22 mouse cellular contexts compared by ENCODE assay signal in genomic region chr1:74292331-74293020, GRCm38 (mm10). TPM values are rescaled to one million over a fixed set of nuclear protein-coding genes. Genes with fewer than 3 reads are reported as not detected.
DNase-seq lines count a peak whose midpoint lies in the region; ATAC-seq and TF ChIP-seq lines count a peak whose summit lies in the region.
"Had no signal": no experiment of that assay in that cellular context is flagged by ENCODE, and none has a peak within 500 bp of the region (broad histone marks: within the 10 kb centered on the region; RNA-seq: fewer than 3 reads in every experiment).

No protein-coding gene starts in this region.

- H3K4me1 ChIP-seq in hindbrain, postnatal 0 days (ENCODE audit: insufficient read depth, low read length), result peaks cover 28% of the 10 kb centered on the region
- H3K4me1 ChIP-seq in hindbrain, embryonic 12.5 days, result peaks cover 22% of the 10 kb centered on the region
- H3K4me1 ChIP-seq in liver, embryonic 13.5 days (replicated peaks), result peaks cover 76% of the 10 kb centered on the region
- peaks cover 29% of the 10 kb centered on the region for H3K4me1 ChIP-seq in stomach, postnatal 0 days (replicated peaks; ENCODE audit: control insufficient read depth, insufficient read depth)
- H3K4me1 ChIP-seq in midbrain, embryonic 13.5 days (replicated peaks), result peaks cover 21% of the 10 kb centered on the region

- no peak overlapping the region for H3K4me3 ChIP-seq in hindbrain, postnatal 0 days (ENCODE audit: low read length)
- H3K4me3 ChIP-seq in hindbrain, embryonic 12.5 days, result no peak overlapping the region
- no peak overlapping the region for H3K4me3 ChIP-seq in liver, embryonic 13.5 days (replicated peaks)
- no peak overlapping the region for H3K4me3 ChIP-seq in stomach, postnatal 0 days (ENCODE audit: low read depth, low read length)
- H3K4me3 ChIP-seq in midbrain, embryonic 13.5 days (replicated peaks), result no peak overlapping the region
- H3K4me3 ChIP-seq: intestine, embryonic 15.5 days; limb, embryonic 10.5 days had no signal

- H3K4me2 ChIP-seq in hindbrain, postnatal 0 days (ENCODE audit: low read depth, low read length), result no peak overlapping the region
- no peak overlapping the region for H3K4me2 ChIP-seq in hindbrain, embryonic 12.5 days (replicated peaks)
- no peak overlapping the region for H3K4me2 ChIP-seq in liver, embryonic 13.5 days
- H3K4me2 ChIP-seq in stomach, postnatal 0 days (replicated peaks; ENCODE audit: low read depth), result no peak overlapping the region
- no peak overlapping the region for H3K4me2 ChIP-seq in midbrain, embryonic 13.5 days (replicated peaks)
- H3K4me2 ChIP-seq: hindbrain, embryonic 14.5 days; intestine, embryonic 15.5 days had no signal

- 79% methylated on average over 11 of the region's 11 CpGs for WGBS in hindbrain, postnatal 0 days
- WGBS in hindbrain, embryonic 12.5 days, result 87% methylated on average over 11 of the region's 11 CpGs
- 80% methylated on average over 11 of the region's 11 CpGs for WGBS in liver, embryonic 13.5 days (ENCODE audit: insufficient replicate concordance)
- 82% methylated on average over 11 of the region's 11 CpGs for WGBS in stomach, postnatal 0 days
- WGBS in midbrain, embryonic 13.5 days, result 88% methylated on average over 11 of the region's 11 CpGs

- peaks cover 7% of the 10 kb centered on the region for H3K36me3 ChIP-seq in hindbrain, postnatal 0 days (ENCODE audit: insufficient read depth, low read length)
- H3K36me3 ChIP-seq in hindbrain, embryonic 12.5 days, result peaks cover 36% of the 10 kb centered on the region
- peaks cover 58% of the 10 kb centered on the region for H3K36me3 ChIP-seq in liver, embryonic 13.5 days
- peaks cover 23% of the 10 kb centered on the region for H3K36me3 ChIP-seq in stomach, postnatal 0 days (ENCODE audit: control insufficient read depth, insufficient read depth, low read length)
- H3K36me3 ChIP-seq in midbrain, embryonic 13.5 days, result peaks cover 33% of the 10 kb centered on the region

- DNase-seq in cerebellum, adult 9-11 months, result peak; percentile 19
- no peak for DNase-seq in cerebellum, adult 11-12 months
- no peak for DNase-seq in hindbrain, postnatal 0 days (ENCODE audit: low spot score)
- no peak for DNase-seq in liver, embryonic 13.5 days
- no peak for DNase-seq in liver
- no peak for DNase-seq in stomach, postnatal 0 days (ENCODE audit: low spot score)
- DNase-seq: adrenal gland, adult 2 months; gastrocnemius, postnatal 10 days; heart, adult 18-20 months; heart, postnatal 10 days; kidney, postnatal 14 days; retina, postnatal 1 day; thymus, postnatal 14 days had no signal

- ATAC-seq in hindbrain, postnatal 0 days, result no peak
- no peak for ATAC-seq in hindbrain, embryonic 12.5 days (ENCODE audit: low FRiP score)
- ATAC-seq in liver, embryonic 13.5 days (ENCODE audit: low read depth), result no peak
- ATAC-seq in stomach, postnatal 0 days (ENCODE audit: low FRiP score, low TSS enrichment), result no peak
- no peak for ATAC-seq in midbrain, embryonic 13.5 days
- ATAC-seq: forebrain, postnatal 0 days; intestine, embryonic 15.5 days; midbrain, embryonic 16.5 days had no signal

- H3K27ac ChIP-seq in hindbrain, postnatal 0 days, result no peak overlapping the region
- H3K27ac ChIP-seq in hindbrain, embryonic 12.5 days, result no peak overlapping the region
- peak overlapping the region; percentile 15; the same call in 1 of the 2 replicates for H3K27ac ChIP-seq in liver, embryonic 13.5 days
- peak overlapping the region; percentile 8 for H3K27ac ChIP-seq in stomach, postnatal 0 days (replicated peaks)
- H3K27ac ChIP-seq in midbrain, embryonic 13.5 days, result no peak overlapping the region
- H3K27ac ChIP-seq: hindbrain, embryonic 14.5 days; limb, embryonic 10.5 days; liver, embryonic 14.5 days had no signal

- TF ChIP-seq EP300 in stomach, postnatal 0 days (optimal IDR thresholded peaks at IDR 0.05), result no peak

- no peaks in the 10 kb centered on the region for H3K9me3 ChIP-seq in hindbrain, postnatal 0 days (ENCODE audit: low read length)
- no peaks in the 10 kb centered on the region for H3K9me3 ChIP-seq in hindbrain, embryonic 12.5 days (replicated peaks)
- H3K9me3 ChIP-seq in liver, embryonic 13.5 days (replicated peaks), result no peaks in the 10 kb centered on the region
- H3K9me3 ChIP-seq in stomach, postnatal 0 days (ENCODE audit: control insufficient read depth, low read length), result no peaks in the 10 kb centered on the region
- no peaks in the 10 kb centered on the region for H3K9me3 ChIP-seq in midbrain, embryonic 13.5 days
- H3K9me3 ChIP-seq: intestine, embryonic 15.5 days; limb, embryonic 10.5 days had no signal

- TF ChIP-seq CTCF in hindbrain, postnatal 0 days (IDR thresholded peaks at IDR 0.05; ENCODE audit: low read depth), result no peak
- no peak for TF ChIP-seq CTCF in stomach, postnatal 0 days (IDR thresholded peaks at IDR 0.05; ENCODE audit: low read depth)

- 0 out of 2 replicates have a peak overlapping the region, but pooled peaks have one; percentile 9 for H3K9ac ChIP-seq in hindbrain, postnatal 0 days (replicated peaks; ENCODE audit: low read length)
- no peak overlapping the region for H3K9ac ChIP-seq in hindbrain, embryonic 12.5 days
- H3K9ac ChIP-seq in liver, embryonic 13.5 days, result no peak overlapping the region
- H3K9ac ChIP-seq in stomach, postnatal 0 days (ENCODE audit: low read length), result no peak overlapping the region
- no peak overlapping the region for H3K9ac ChIP-seq in midbrain, embryonic 13.5 days (replicated peaks)
- H3K9ac ChIP-seq: forebrain, postnatal 0 days; hindbrain, embryonic 14.5 days; intestine, embryonic 15.5 days; liver, embryonic 14.5 days had no signal

- no peaks in the 10 kb centered on the region for H3K27me3 ChIP-seq in hindbrain, postnatal 0 days (ENCODE audit: insufficient read depth, low read length)
- no peaks in the 10 kb centered on the region for H3K27me3 ChIP-seq in hindbrain, embryonic 12.5 days
- H3K27me3 ChIP-seq in liver, embryonic 13.5 days, result no peaks in the 10 kb centered on the region
- no peaks in the 10 kb centered on the region for H3K27me3 ChIP-seq in stomach, postnatal 0 days (ENCODE audit: control insufficient read depth, insufficient read depth, low read length)
- no peaks in the 10 kb centered on the region for H3K27me3 ChIP-seq in midbrain, embryonic 13.5 days
- H3K27me3 ChIP-seq: intestine, embryonic 15.5 days had no signal

RNA-seq across cellular contexts. Expression of gene Pnkd, which starts 7.7 kb away (rescaled TPM):
- total RNA-seq in hindbrain, postnatal 0 days (2014; rRNA removed), result 102 and 113 TPM in 2 replicates
- 143 TPM in 2 replicates for polyA plus RNA-seq in hindbrain, postnatal 0 days (2015; fragmentation: Nextera tagmentation; extraction: Ambion mirVana)
- 94.0 and 97.8 TPM in 2 replicates for polyA plus RNA-seq in hindbrain, embryonic 12.5 days (2016; fragmentation: Nextera tagmentation; extraction: Ambion mirVana)
- polyA plus RNA-seq in liver, embryonic 13.5 days (2015; fragmentation: Nextera tagmentation; extraction: Ambion mirVana), result 36.5 and 39.8 TPM in 2 replicates
- polyA plus RNA-seq in stomach, postnatal 0 days (2015; fragmentation: Nextera tagmentation; extraction: Ambion mirVana), result 84.8 and 88.2 TPM in 2 replicates
- 81.5 and 92.2 TPM in 2 replicates for polyA plus RNA-seq in midbrain, embryonic 13.5 days (2015; fragmentation: Nextera tagmentation; extraction: Ambion mirVana)

RNA-seq across cellular contexts. Expression of gene Aamp, which starts 7.9 kb away (rescaled TPM):
- 131 and 161 TPM in 2 replicates for total RNA-seq in hindbrain, postnatal 0 days (2014; rRNA removed)
- polyA plus RNA-seq in hindbrain, postnatal 0 days (2015; fragmentation: Nextera tagmentation; extraction: Ambion mirVana), result 212 and 219 TPM in 2 replicates
- polyA plus RNA-seq in hindbrain, embryonic 12.5 days (2016; fragmentation: Nextera tagmentation; extraction: Ambion mirVana), result 180 and 183 TPM in 2 replicates
- polyA plus RNA-seq in liver, embryonic 13.5 days (2015; fragmentation: Nextera tagmentation; extraction: Ambion mirVana), result 104 and 107 TPM in 2 replicates
- 154 and 157 TPM in 2 replicates for polyA plus RNA-seq in stomach, postnatal 0 days (2015; fragmentation: Nextera tagmentation; extraction: Ambion mirVana)
- polyA plus RNA-seq in midbrain, embryonic 13.5 days (2015; fragmentation: Nextera tagmentation; extraction: Ambion mirVana), result 198 and 203 TPM in 2 replicates

RNA-seq across cellular contexts. Expression of gene Tmbim1, which starts 12.9 kb away (rescaled TPM):
- 16.4 and 17.5 TPM in 2 replicates for total RNA-seq in hindbrain, postnatal 0 days (2014; rRNA removed)
- 14.8 and 16.5 TPM in 2 replicates for polyA plus RNA-seq in hindbrain, postnatal 0 days (2015; fragmentation: Nextera tagmentation; extraction: Ambion mirVana)
- polyA plus RNA-seq in hindbrain, embryonic 12.5 days (2016; fragmentation: Nextera tagmentation; extraction: Ambion mirVana), result 11.7 and 13.4 TPM in 2 replicates
- 15.9 and 18.0 TPM in 2 replicates for polyA plus RNA-seq in liver, embryonic 13.5 days (2015; fragmentation: Nextera tagmentation; extraction: Ambion mirVana)
- polyA plus RNA-seq in stomach, postnatal 0 days (2015; fragmentation: Nextera tagmentation; extraction: Ambion mirVana), result 109 and 118 TPM in 2 replicates
- 6.3 and 7.1 TPM in 2 replicates for polyA plus RNA-seq in midbrain, embryonic 13.5 days (2015; fragmentation: Nextera tagmentation; extraction: Ambion mirVana)

RNA-seq across cellular contexts. Expression of gene Gpbar1, which starts 14.1 kb away (rescaled TPM):
- not detected in 2 replicates for total RNA-seq in hindbrain, postnatal 0 days (2014; rRNA removed)
- 0.16 TPM in 1 of 2 replicates, not detected in the other for polyA plus RNA-seq in hindbrain, postnatal 0 days (2015; fragmentation: Nextera tagmentation; extraction: Ambion mirVana)
- polyA plus RNA-seq in hindbrain, embryonic 12.5 days (2016; fragmentation: Nextera tagmentation; extraction: Ambion mirVana), result 0.19 TPM in 1 of 2 replicates, not detected in the other
- 0.64 and 0.75 TPM in 2 replicates for polyA plus RNA-seq in liver, embryonic 13.5 days (2015; fragmentation: Nextera tagmentation; extraction: Ambion mirVana)
- polyA plus RNA-seq in stomach, postnatal 0 days (2015; fragmentation: Nextera tagmentation; extraction: Ambion mirVana), result 0.51 and 0.63 TPM in 2 replicates
- polyA plus RNA-seq in midbrain, embryonic 13.5 days (2015; fragmentation: Nextera tagmentation; extraction: Ambion mirVana), result 0.24 and 0.31 TPM in 2 replicates
- total RNA-seq: adrenal gland, adult 2 months; forebrain, postnatal 0 days; heart, adult 18-20 months; heart, postnatal 10 days; left cerebral cortex, adult 18-20 months had no signal
- polyA plus RNA-seq: forebrain, postnatal 0 days had no signal

RNA-seq across cellular contexts. Expression of gene Arpc2, which starts 56.6 kb away (rescaled TPM):
- 108 and 131 TPM in 2 replicates for total RNA-seq in hindbrain, postnatal 0 days (2014; rRNA removed)
- 414 and 417 TPM in 2 replicates for polyA plus RNA-seq in hindbrain, postnatal 0 days (2015; fragmentation: Nextera tagmentation; extraction: Ambion mirVana)
- 370 and 394 TPM in 2 replicates for polyA plus RNA-seq in hindbrain, embryonic 12.5 days (2016; fragmentation: Nextera tagmentation; extraction: Ambion mirVana)
- 226 and 264 TPM in 2 replicates for polyA plus RNA-seq in liver, embryonic 13.5 days (2015; fragmentation: Nextera tagmentation; extraction: Ambion mirVana)
- polyA plus RNA-seq in stomach, postnatal 0 days (2015; fragmentation: Nextera tagmentation; extraction: Ambion mirVana), result 585 and 595 TPM in 2 replicates
- 384 and 393 TPM in 2 replicates for polyA plus RNA-seq in midbrain, embryonic 13.5 days (2015; fragmentation: Nextera tagmentation; extraction: Ambion mirVana)

Comparison
In these comparisons a context has a peak if more than half of its experiments do, and no peak if none do; other contexts are left out.
1. H3K27ac ChIP-seq: peak in liver, embryonic 13.5 days (single experiment) and stomach, postnatal 0 days (single experiment); none in hindbrain, postnatal 0 days (single experiment), hindbrain, embryonic 12.5 days (single experiment) and midbrain, embryonic 13.5 days (single experiment).